Mouse (Mus musculus) C2C12 (cell line): Measurements from ENCODE around the gene Trappc6a.

ENCODE experiments used
- CEBPB ChIP-seq: IDR thresholded peaks from one replicate; pipeline ENCODE4 v1.6.1; 2011; ENCODE audit warnings: low read depth, mild to moderate bottlenecking, control low read depth, moderate library complexity
- CTCF ChIP-seq: IDR thresholded peaks from one replicate; pipeline ENCODE4 v1.5.1; 2011; ENCODE audit not compliant: control insufficient read depth, insufficient read depth, insufficient read length
- MYOD1 ChIP-seq: IDR thresholded peaks from one replicate; pipeline ENCODE4 v1.6.1; 2011; ENCODE audit warnings: low read depth; ENCODE audit not compliant: control insufficient read depth, insufficient read length
- USF1 ChIP-seq: IDR thresholded peaks from one replicate; pipeline ENCODE4 v1.6.1; 2011; ENCODE audit warnings: low read depth, mild to moderate bottlenecking, control low read depth, moderate library complexity

GRCm38 (mm10) chr7:19534676-19535075 lies 26.5 kb downstream of the Trappc6a start:
- TF ChIP-seq CTCF (no peak), USF1 (no peak), MYOD1 (no peak), CEBPB (no peak)
